Mouse (Mus musculus) 416B (cell line): Measurements from ENCODE around the gene Gm11983.
A peak's percentile ranks its signal among the peaks of the same experiment; 100 is the strongest.
"Not testable (repeated sequence)": the region's sequence is repeated elsewhere in the genome, so short reads cannot be mapped to it uniquely, and the experiment has no call there.

ENCODE experiments used
- DNase-seq: peaks from one replicate; pipeline ENCODE4 v3.0.0; 2011; ENCODE audit warnings: low read depth

The Gm11983 gene

GRCm38 (mm10) chr11:6837554-6837953 is at the start of gene Gm11983:
Gene Gm11983 (minus strand): TSS chr11:6837654.
- no peak for DNase-seq

- not testable (repeated sequence) for DNase-seq
These were observed 45.6 kb upstream of the Gm11983 start for GRCm38 (mm10) chr11:6883045-6883444.

- peak; percentile 63 for DNase-seq
These were observed 44.2 kb upstream of the Gm11983 start for GRCm38 (mm10) chr11:6881614-6882013.

GRCm38 (mm10) chr11:6877740-6878139 is 40.3 kb upstream of the Gm11983 start:
- no peak for DNase-seq

- no peak for DNase-seq
These were observed 33.5 kb upstream of the Gm11983 start for GRCm38 (mm10) chr11:6870947-6871346.

- no peak for DNase-seq
These were observed 28.1 kb upstream of the Gm11983 start for GRCm38 (mm10) chr11:6865536-6865935.

- DNase-seq = no peak
These were observed 24.7 kb upstream of the Gm11983 start for GRCm38 (mm10) chr11:6862185-6862584.

- DNase-seq = no peak
These were observed 22.7 kb upstream of the Gm11983 start for GRCm38 (mm10) chr11:6859898-6860858.

GRCm38 (mm10) chr11:6859096-6859495 is 21.6 kb upstream of the Gm11983 start:
- no peak for DNase-seq

- DNase-seq = no peak
These were observed 18.5 kb upstream of the Gm11983 start for GRCm38 (mm10) chr11:6855942-6856341.

GRCm38 (mm10) chr11:6853366-6853765 is 15.9 kb upstream of the Gm11983 start:
- DNase-seq = not testable (repeated sequence)

- DNase-seq = no peak
These were observed 6.4 kb upstream of the Gm11983 start for GRCm38 (mm10) chr11:6843831-6844230.

GRCm38 (mm10) chr11:6842160-6842559 is 4.7 kb upstream of the Gm11983 start:
- no peak for DNase-seq

GRCm38 (mm10) chr11:6840775-6841174 is 3.3 kb upstream of the Gm11983 start:
- DNase-seq = no peak

- no peak for DNase-seq
These were observed 2.8 kb downstream of the Gm11983 start for GRCm38 (mm10) chr11:6834636-6835035.

GRCm38 (mm10) chr11:6833731-6834130 is 3.7 kb downstream of the Gm11983 start:
- no peak for DNase-seq

- no peak for DNase-seq
These were observed 5.5 kb downstream of the Gm11983 start for GRCm38 (mm10) chr11:6831931-6832330.

GRCm38 (mm10) chr11:6828196-6828595 is 9.3 kb downstream of the Gm11983 start:
- DNase-seq = no peak

- no peak for DNase-seq
These were observed 11.3 kb downstream of the Gm11983 start for GRCm38 (mm10) chr11:6826157-6826556.

GRCm38 (mm10) chr11:6823176-6823575 is 14.3 kb downstream of the Gm11983 start:
- DNase-seq = no peak

GRCm38 (mm10) chr11:6814486-6814885 is 23.0 kb downstream of the Gm11983 start:
- no peak for DNase-seq

- DNase-seq = not testable (repeated sequence)
These were observed 34.6 kb downstream of the Gm11983 start for GRCm38 (mm10) chr11:6802879-6803278.

GRCm38 (mm10) chr11:6790690-6791089 is 46.8 kb downstream of the Gm11983 start:
- DNase-seq = peak; percentile 6
